Mouse (Mus musculus): ENCODE results near the gene Brca2.
"Not testable (repeated sequence)": the region's sequence is repeated elsewhere in the genome, so short reads cannot be mapped to it uniquely, and the experiment has no call there.

Gene Brca2

GRCm38 (mm10) chr5:150521937-150522866, at the start of gene Brca2:
TSS of gene Brca2 (plus strand) at chr5:150522630.
- DNase-seq: peak; percentile 94

- DNase-seq: no peak
Observed at GRCm38 (mm10) chr5:150477364-150477763, 45.1 kb upstream of the Brca2 start.

- DNase-seq: no peak
Observed at GRCm38 (mm10) chr5:150478612-150479011, 43.8 kb upstream of the Brca2 start.

GRCm38 (mm10) chr5:150485198-150485597, 37.2 kb upstream of the Brca2 start:
- DNase-seq: no peak

- no peak for DNase-seq
Observed at GRCm38 (mm10) chr5:150490285-150490684, 32.1 kb upstream of the Brca2 start.

GRCm38 (mm10) chr5:150490821-150491220, 31.6 kb upstream of the Brca2 start:
- DNase-seq: no peak

GRCm38 (mm10) chr5:150491573-150492173, 30.8 kb upstream of the Brca2 start:
- not testable (repeated sequence) for DNase-seq

GRCm38 (mm10) chr5:150495792-150496191, 26.6 kb upstream of the Brca2 start:
- peak; percentile 30 for DNase-seq

- DNase-seq: no peak
Observed at GRCm38 (mm10) chr5:150510451-150511225, 11.8 kb upstream of the Brca2 start.

GRCm38 (mm10) chr5:150513264-150513663, 9.2 kb upstream of the Brca2 start:
- no peak for DNase-seq

GRCm38 (mm10) chr5:150514027-150514426, 8.4 kb upstream of the Brca2 start:
- no peak for DNase-seq

- DNase-seq: no peak
Observed at GRCm38 (mm10) chr5:150518064-150518463, 4.4 kb upstream of the Brca2 start, which contains the start of gene Zar1l. TSS of gene Zar1l (minus strand) at chr5:150518164.

- DNase-seq: no peak
Observed at GRCm38 (mm10) chr5:150519551-150519950, 2.9 kb upstream of the Brca2 start.

GRCm38 (mm10) chr5:150522867-150523234, 421 bp downstream of the Brca2 start:
- no peak for DNase-seq

GRCm38 (mm10) chr5:150525239-150525638, 2.8 kb downstream of the Brca2 start:
- no peak for DNase-seq

- no peak for DNase-seq
Observed at GRCm38 (mm10) chr5:150541302-150541701, 18.9 kb downstream of the Brca2 start.

- no peak for DNase-seq
Observed at GRCm38 (mm10) chr5:150543184-150543583, 20.8 kb downstream of the Brca2 start.

GRCm38 (mm10) chr5:150551637-150552036, 29.2 kb downstream of the Brca2 start:
- no peak for DNase-seq

GRCm38 (mm10) chr5:150559519-150560103, 37.2 kb downstream of the Brca2 start:
- DNase-seq: no peak

- no peak for DNase-seq
Observed at GRCm38 (mm10) chr5:150560851-150561250, 38.4 kb downstream of the Brca2 start.

GRCm38 (mm10) chr5:150561376-150561775, 38.9 kb downstream of the Brca2 start:
- no peak for DNase-seq

- DNase-seq: no peak
Observed at GRCm38 (mm10) chr5:150561783-150562182, 39.4 kb downstream of the Brca2 start.

- DNase-seq: no peak
Observed at GRCm38 (mm10) chr5:150564426-150564825, 42.0 kb downstream of the Brca2 start.
